Mouse (Mus musculus): Measurements from ENCODE around the gene Vmn2r82. TPM values are rescaled to one million over a fixed set of nuclear protein-coding genes. Genes with fewer than 3 reads are reported as not detected.
"Not testable (repeated sequence)": the region's sequence is repeated elsewhere in the genome, so short reads cannot be mapped to it uniquely, and the experiment has no call there.

Vmn2r82 gene
- not detected for total RNA-seq (2021)

- DNase-seq = not testable (repeated sequence)
Observed at GRCm38 (mm10) chr10:79356220-79356619, at the start of gene Vmn2r82. Gene Vmn2r82, plus strand, starts transcription at chr10:79356520.

- DNase-seq = not testable (repeated sequence)
Observed at GRCm38 (mm10) chr10:79322033-79322736, 34.1 kb upstream of the Vmn2r82 start.

- no peak for DNase-seq
Observed at GRCm38 (mm10) chr10:79322737-79323086, 33.6 kb upstream of the Vmn2r82 start.

GRCm38 (mm10) chr10:79399946-79400700 lies 43.8 kb downstream of the Vmn2r82 start:
- DNase-seq = not testable (repeated sequence)

GRCm38 (mm10) chr10:79417142-79417771 lies 60.9 kb downstream of the Vmn2r82 start:
- DNase-seq = no peak

GRCm38 (mm10) chr10:79417772-79418170 lies 61.5 kb downstream of the Vmn2r82 start:
- DNase-seq = not testable (repeated sequence)

GRCm38 (mm10) chr10:79435141-79435820 lies 79.0 kb downstream of the Vmn2r82 start:
- not testable (repeated sequence) for DNase-seq

Other genes starting within 250 kb of the Vmn2r82 start
- not detected for gene Vmn2r80, start 207.8 kb upstream of the Vmn2r82 start, total RNA-seq (2021)
- gene Vmn2r81, start 108.8 kb upstream of the Vmn2r82 start, total RNA-seq (2021) = not detected
- not detected for gene Vmn2r83, start 112.2 kb downstream of the Vmn2r82 start, total RNA-seq (2021)
- 1 to 10 TPM; 5.7 to 6.0 TPM for gene Plpp2, start 177.3 kb downstream of the Vmn2r82 start, total RNA-seq (2021)
- gene Mier2, start 198.7 kb downstream of the Vmn2r82 start, total RNA-seq (2021) = 10 to 100 TPM; 19.7 to 21.9 TPM
- gene Theg, start 230.8 kb downstream of the Vmn2r82 start, total RNA-seq (2021) = not detected

All from heart, postnatal 4 days (tissue).